Mouse (Mus musculus): ENCODE results near the gene Adgrg5. TPM values are rescaled to one million over a fixed set of nuclear protein-coding genes. Genes with fewer than 3 reads are reported as not detected.

Gene Adgrg5
- polyA plus RNA-seq, 1 experiment, result not detected

- Histone ChIP-seq H3K27me3 (ENCODE audit: control insufficient read depth) (peaks cover 90% of the 10 kb centered on the region), H3K36me3 (ENCODE audit: control insufficient read depth) (no peaks in the 10 kb centered on the region), H3K4me3 (replicated peaks) (no peak overlapping the region), H3K9me3 (ENCODE audit: control insufficient read depth, low read length) (peaks cover 7% of the 10 kb centered on the region; the same call in 1 of the 2 replicates), H3K4me1 (ENCODE audit: control insufficient read depth) (peaks cover 26% of the 10 kb centered on the region)
- TF ChIP-seq GATA1 (IDR thresholded peaks at IDR 0.05; ENCODE audit: low read length) (no peak), TAL1 (IDR thresholded peaks at IDR 0.05; ENCODE audit: low read length) (no peak)
These were observed 8.8 kb upstream of the Adgrg5 start for GRCm38 (mm10) chr8:94914701-94915101.

- H3K4me1 ChIP-seq (ENCODE audit: control insufficient read depth), result peaks cover 26% of the 10 kb centered on the region
- H3K9me3 ChIP-seq (ENCODE audit: control insufficient read depth, low read length), result peaks cover 7% of the 10 kb centered on the region; the same call in 1 of the 2 replicates
- TF ChIP-seq GATA1 (IDR thresholded peaks at IDR 0.05; ENCODE audit: low read length), result no peak
- TF ChIP-seq TAL1 (IDR thresholded peaks at IDR 0.05; ENCODE audit: low read length), result no peak
- no peaks in the 10 kb centered on the region for H3K36me3 ChIP-seq (ENCODE audit: control insufficient read depth)
- H3K4me3 ChIP-seq (replicated peaks), result no peak overlapping the region
- H3K27me3 ChIP-seq (ENCODE audit: control insufficient read depth), result peaks cover 87% of the 10 kb centered on the region
These were observed 7.1 kb upstream of the Adgrg5 start for GRCm38 (mm10) chr8:94916311-94916959.

GRCm38 (mm10) chr8:94916960-94917324 lies 6.6 kb upstream of the Adgrg5 start:
- peak overlapping the region; percentile 62 for H3K4me3 ChIP-seq (replicated peaks)
- H3K36me3 ChIP-seq (ENCODE audit: control insufficient read depth), result no peaks in the 10 kb centered on the region
- H3K9me3 ChIP-seq (ENCODE audit: control insufficient read depth, low read length), result peaks cover 7% of the 10 kb centered on the region; the same call in 1 of the 2 replicates
- peaks cover 82% of the 10 kb centered on the region for H3K27me3 ChIP-seq (ENCODE audit: control insufficient read depth)
- no peak for TF ChIP-seq TAL1 (IDR thresholded peaks at IDR 0.05; ENCODE audit: low read length)
- TF ChIP-seq GATA1 (IDR thresholded peaks at IDR 0.05; ENCODE audit: low read length), result no peak
- H3K4me1 ChIP-seq (ENCODE audit: control insufficient read depth), result peaks cover 28% of the 10 kb centered on the region

- Histone ChIP-seq H3K4me1 (ENCODE audit: control insufficient read depth) (peaks cover 32% of the 10 kb centered on the region), H3K9me3 (ENCODE audit: control insufficient read depth, low read length) (peaks cover 7% of the 10 kb centered on the region; the same call in 1 of the 2 replicates), H3K27me3 (ENCODE audit: control insufficient read depth) (peaks cover 78% of the 10 kb centered on the region), H3K36me3 (ENCODE audit: control insufficient read depth) (no peaks in the 10 kb centered on the region), H3K4me3 (replicated peaks) (peak overlapping the region; percentile 62)
- TF ChIP-seq TAL1 (IDR thresholded peaks at IDR 0.05; ENCODE audit: low read length) (no peak), GATA1 (IDR thresholded peaks at IDR 0.05; ENCODE audit: low read length) (no peak)
These were observed 6.1 kb upstream of the Adgrg5 start for GRCm38 (mm10) chr8:94917352-94917751.

GRCm38 (mm10) chr8:94917851-94918495 lies 5.5 kb upstream of the Adgrg5 start, which contains the start of gene Ccdc102a:
Gene Ccdc102a, minus strand, starts transcription at chr8:94918098.
- no peaks in the 10 kb centered on the region for H3K36me3 ChIP-seq (ENCODE audit: control insufficient read depth)
- TF ChIP-seq GATA1 (IDR thresholded peaks at IDR 0.05; ENCODE audit: low read length) (no peak), TAL1 (IDR thresholded peaks at IDR 0.05; ENCODE audit: low read length) (no peak)
- H3K4me1 ChIP-seq (ENCODE audit: control insufficient read depth), result peaks cover 38% of the 10 kb centered on the region
- H3K4me3 ChIP-seq (replicated peaks), result peak within 1 kb of the TSS; percentile 62
- H3K27me3 ChIP-seq (ENCODE audit: control insufficient read depth), result peaks cover 72% of the 10 kb centered on the region
- peaks cover 5% of the 10 kb centered on the region; the same call in 1 of the 2 replicates for H3K9me3 ChIP-seq (ENCODE audit: control insufficient read depth, low read length)

- Histone ChIP-seq H3K9me3 (ENCODE audit: control insufficient read depth, low read length) (no peaks in the 10 kb centered on the region; the same call in 1 of the 2 replicates), H3K36me3 (ENCODE audit: control insufficient read depth) (no peaks in the 10 kb centered on the region), H3K27me3 (ENCODE audit: control insufficient read depth) (peaks cover 59% of the 10 kb centered on the region), H3K4me1 (ENCODE audit: control insufficient read depth) (peaks cover 37% of the 10 kb centered on the region), H3K4me3 (replicated peaks) (no peak overlapping the region)
- TF ChIP-seq GATA1 (IDR thresholded peaks at IDR 0.05; ENCODE audit: low read length) (no peak), TAL1 (IDR thresholded peaks at IDR 0.05; ENCODE audit: low read length) (no peak)
These were observed 4.2 kb upstream of the Adgrg5 start for GRCm38 (mm10) chr8:94919256-94919655.

- Histone ChIP-seq H3K27me3 (ENCODE audit: control insufficient read depth) (peaks cover 30% of the 10 kb centered on the region), H3K4me3 (replicated peaks) (no peak overlapping the region), H3K36me3 (ENCODE audit: control insufficient read depth) (no peaks in the 10 kb centered on the region), H3K9me3 (ENCODE audit: control insufficient read depth, low read length) (no peaks in the 10 kb centered on the region; the same call in 1 of the 2 replicates), H3K4me1 (ENCODE audit: control insufficient read depth) (peaks cover 29% of the 10 kb centered on the region)
- TF ChIP-seq TAL1 (IDR thresholded peaks at IDR 0.05; ENCODE audit: low read length) (no peak), GATA1 (IDR thresholded peaks at IDR 0.05; ENCODE audit: low read length) (no peak)
These were observed 1.3 kb upstream of the Adgrg5 start for GRCm38 (mm10) chr8:94922176-94922575.

GRCm38 (mm10) chr8:94922602-94923001 lies 892 bp upstream of the Adgrg5 start:
- Histone ChIP-seq H3K4me1 (ENCODE audit: control insufficient read depth) (peaks cover 25% of the 10 kb centered on the region), H3K9me3 (ENCODE audit: control insufficient read depth, low read length) (no peaks in the 10 kb centered on the region; the same call in 1 of the 2 replicates), H3K27me3 (ENCODE audit: control insufficient read depth) (peaks cover 26% of the 10 kb centered on the region), H3K4me3 (replicated peaks) (no peak overlapping the region), H3K36me3 (ENCODE audit: control insufficient read depth) (no peaks in the 10 kb centered on the region)
- TF ChIP-seq GATA1 (IDR thresholded peaks at IDR 0.05; ENCODE audit: low read length) (no peak), TAL1 (IDR thresholded peaks at IDR 0.05; ENCODE audit: low read length) (no peak)

- Histone ChIP-seq H3K36me3 (ENCODE audit: control insufficient read depth) (no peaks in the 10 kb centered on the region), H3K27me3 (ENCODE audit: control insufficient read depth) (no peaks in the 10 kb centered on the region; the same call in 1 of the 2 replicates), H3K9me3 (ENCODE audit: control insufficient read depth, low read length) (no peaks in the 10 kb centered on the region), H3K4me3 (replicated peaks) (no peak overlapping the region), H3K4me1 (ENCODE audit: control insufficient read depth) (peaks cover 5% of the 10 kb centered on the region)
- TF ChIP-seq TAL1 (IDR thresholded peaks at IDR 0.05; ENCODE audit: low read length) (no peak), GATA1 (IDR thresholded peaks at IDR 0.05; ENCODE audit: low read length) (no peak)
These were observed 4.7 kb downstream of the Adgrg5 start for GRCm38 (mm10) chr8:94928227-94928626.
